Mouse (Mus musculus) myocyte (in vitro differentiated cells): ENCODE measurements around the gene Wfdc18. TPM values are rescaled to one million over a fixed set of nuclear protein-coding genes. Genes with fewer than 3 reads are reported as not detected.

ENCODE experiments used
- H3K27me3 ChIP-seq: one replicate; pipeline ENCODE4 v1.6.1; 2011; ENCODE audit not compliant: control insufficient read depth, insufficient read depth, insufficient read length
- H3K36me3 ChIP-seq: one replicate; pipeline ENCODE4 v1.6.1; 2011; ENCODE audit not compliant: control insufficient read depth, insufficient read depth
- H3K4me2 ChIP-seq: one replicate; pipeline ENCODE4 v1.6.1; 2011; ENCODE audit warnings: low read depth, control low read depth
- H3K4me3 ChIP-seq: one replicate; pipeline ENCODE4 v1.5.1; 2011; ENCODE audit warnings: mild to moderate bottlenecking, control low read depth, moderate library complexity
- H3K79me2 ChIP-seq: one replicate; pipeline ENCODE4 v1.6.1; 2011; ENCODE audit not compliant: control insufficient read depth, insufficient read depth
- H3ac ChIP-seq: one replicate; pipeline ENCODE4 v1.6.1; 2011; ENCODE audit not compliant: control insufficient read depth, insufficient read length
- CEBPB ChIP-seq: IDR thresholded peaks from 2 replicates; pipeline ENCODE4 v1.6.1; 2011; ENCODE audit warnings: mild to moderate bottlenecking, moderate library complexity; ENCODE audit not compliant: poor library complexity, insufficient read depth, severe bottlenecking
- E2F4 ChIP-seq: IDR thresholded peaks from one replicate; pipeline ENCODE4 v1.6.1; 2011; ENCODE audit warnings: mild to moderate bottlenecking, control low read depth, moderate library complexity; ENCODE audit not compliant: insufficient read depth
- MAX ChIP-seq: IDR thresholded peaks from one replicate; pipeline ENCODE4 v1.6.1; 2011; ENCODE audit warnings: low read depth, mild to moderate bottlenecking, control low read depth
- MYOD1 ChIP-seq, 3 experiments: IDR thresholded peaks; one replicate each; pipeline ENCODE4 v1.6.1; 2011; ENCODE audit warnings: control low read depth in 2 of 3, low read depth in 2 of 3, mild to moderate bottlenecking in 2 of 3, moderate library complexity in 1 of 3; ENCODE audit not compliant: insufficient read length in 2 of 3, control insufficient read depth in 1 of 3
- MYOG ChIP-seq, 3 experiments: IDR thresholded peaks; one replicate each; pipeline ENCODE4 v1.6.1; 2011; ENCODE audit warnings: control low read depth in 2 of 3, low read depth in 2 of 3, mild to moderate bottlenecking in 2 of 3; ENCODE audit not compliant: insufficient read length in 2 of 3, control insufficient read depth in 1 of 3, insufficient read depth in 1 of 3
- POLR2A ChIP-seq: IDR thresholded peaks from one replicate; pipeline ENCODE4 v1.6.1; 2011; ENCODE audit warnings: low read depth, mild to moderate bottlenecking, control low read depth, moderate library complexity; ENCODE audit not compliant: insufficient read length
- POLR2AphosphoS2 ChIP-seq: IDR thresholded peaks from one replicate; pipeline ENCODE4 v1.6.1; 2011; ENCODE audit warnings: low read depth, control low read depth; ENCODE audit not compliant: insufficient read length
- REST ChIP-seq: IDR thresholded peaks from one replicate; pipeline ENCODE4 v1.6.1; 2011; ENCODE audit warnings: mild to moderate bottlenecking, control low read depth, moderate library complexity; ENCODE audit not compliant: insufficient read depth, insufficient read length
- SRF ChIP-seq: IDR thresholded peaks from one replicate; pipeline ENCODE4 v1.6.1; 2011; ENCODE audit warnings: low read depth; ENCODE audit not compliant: control insufficient read depth, insufficient read length
- TCF12 ChIP-seq: IDR thresholded peaks from one replicate; pipeline ENCODE4 v1.6.1; 2011; ENCODE audit warnings: mild to moderate bottlenecking, control low read depth; ENCODE audit not compliant: poor library complexity, insufficient read depth, severe bottlenecking
- TCF3 ChIP-seq: IDR thresholded peaks from one replicate; pipeline ENCODE4 v1.6.1; 2011; ENCODE audit warnings: low read depth, control low read depth; ENCODE audit not compliant: insufficient read length
- USF1 ChIP-seq: IDR thresholded peaks from one replicate; pipeline ENCODE4 v1.6.1; 2011; ENCODE audit warnings: low read depth, mild to moderate bottlenecking, control low read depth, moderate library complexity
- polyA plus RNA-seq: library from polyadenylated mRNA; unstranded; fragments of >200 nt; fragmentation: generic; extraction: Trizol; gene quantifications from one replicate; pipeline ENCODE4 v1.2.1, GENCODE M21; 2012; ENCODE audit warnings: missing spikeins

The Wfdc18 gene
- polyA plus RNA-seq, 1 experiment, result not detected

- Histone ChIP-seq H3ac (no peak within 1 kb of the TSS), H3K4me3 (no peak within 1 kb of the TSS), H3K27me3 (peaks cover 56% of the 10 kb centered on the region), H3K4me2 (no peak within 1 kb of the TSS), H3K36me3 (no peaks in the 10 kb centered on the region), H3K79me2 (no peaks in the 10 kb centered on the region)
- no peak for TF ChIP-seq TCF12
- TF ChIP-seq POLR2A, result no peak
- no peak for TF ChIP-seq TCF3
- no peak for TF ChIP-seq REST
- TF ChIP-seq CEBPB, result no peak
- TF ChIP-seq MYOD1 (IDR thresholded peaks at IDR 0.05; ENCODE audit: control insufficient read depth in 1 of 3, insufficient read length in 2 of 3, low read depth in 2 of 3), result no peak
- no peak for TF ChIP-seq USF1
- TF ChIP-seq E2F4, result no peak
- no peak for TF ChIP-seq SRF
- no peak for TF ChIP-seq MYOG (IDR thresholded peaks at IDR 0.05; ENCODE audit: control insufficient read depth in 1 of 3, insufficient read depth in 1 of 3, insufficient read length in 2 of 3, low read depth in 2 of 3)
- no peak for TF ChIP-seq POLR2AphosphoS2
These were observed 37.9 kb downstream of the Wfdc18 start, which contains the start of gene Wfdc21 for GRCm38 (mm10) chr11:83746681-83747080. Wfdc21 (plus strand) TSS chr11:83746940.

- Histone ChIP-seq H3K27me3 (peaks cover 52% of the 10 kb centered on the region), H3K4me2 (no peak overlapping the region)
These were observed 38.8 kb downstream of the Wfdc18 start for GRCm38 (mm10) chr11:83747376-83748265.

GRCm38 (mm10) chr11:83753581-83754181 lies 44.9 kb downstream of the Wfdc18 start, which contains the start of gene Heatr6:
Heatr6 (plus strand) TSS chr11:83753696.
- H3ac ChIP-seq, result peak within 1 kb of the TSS; percentile 63
- peaks cover 19% of the 10 kb centered on the region for H3K79me2 ChIP-seq
- peak within 1 kb of the TSS; percentile 82 for H3K4me2 ChIP-seq
- TF ChIP-seq CEBPB, result no peak
- peak in 1 of 3 experiments; percentile 26 for TF ChIP-seq MYOD1 (IDR thresholded peaks at IDR 0.05; ENCODE audit: control insufficient read depth in 1 of 3, insufficient read length in 2 of 3, low read depth in 2 of 3)
- no peak for TF ChIP-seq TCF3
- peak in 1 of 3 experiments; percentile 37 for TF ChIP-seq MYOG (IDR thresholded peaks at IDR 0.05; ENCODE audit: control insufficient read depth in 1 of 3, insufficient read depth in 1 of 3, insufficient read length in 2 of 3, low read depth in 2 of 3)
- TF ChIP-seq SRF, result peak; percentile 22
- TF ChIP-seq POLR2A, result peak; percentile 56
- peak; percentile 82 for TF ChIP-seq POLR2AphosphoS2
- H3K4me3 ChIP-seq, result peak within 1 kb of the TSS; percentile 73
- H3K27me3 ChIP-seq, result no peaks in the 10 kb centered on the region
- peaks cover 23% of the 10 kb centered on the region for H3K36me3 ChIP-seq

More at GRCm38 (mm10) chr11:83747376-83748265, 38.8 kb downstream of the Wfdc18 start:
- Histone ChIP-seq H3ac (no peak overlapping the region), H3K36me3 (no peaks in the 10 kb centered on the region), H3K79me2 (no peaks in the 10 kb centered on the region), H3K4me3 (no peak overlapping the region)
- TF ChIP-seq POLR2AphosphoS2, result no peak
- TF ChIP-seq REST, result no peak
- TF ChIP-seq SRF, result no peak
- no peak for TF ChIP-seq MAX
- TF ChIP-seq USF1, result no peak

GRCm38 (mm10) chr11:83754227-83754626 lies 45.4 kb downstream of the Wfdc18 start:
- peak overlapping the region; percentile 63 for H3ac ChIP-seq
- peaks cover 28% of the 10 kb centered on the region for H3K36me3 ChIP-seq
- H3K4me3 ChIP-seq, result peak overlapping the region; percentile 73
- H3K27me3 ChIP-seq, result no peaks in the 10 kb centered on the region
- peaks cover 19% of the 10 kb centered on the region for H3K79me2 ChIP-seq
- TF ChIP-seq MAX (no peak), TCF3 (no peak), CEBPB (no peak), TCF12 (no peak), REST (no peak), MYOD1 (IDR thresholded peaks at IDR 0.05; ENCODE audit: control insufficient read depth in 1 of 3, insufficient read length in 2 of 3, low read depth in 2 of 3) (no peak), POLR2A (no peak), SRF (no peak), USF1 (no peak), MYOG (IDR thresholded peaks at IDR 0.05; ENCODE audit: control insufficient read depth in 1 of 3, insufficient read depth in 1 of 3, insufficient read length in 2 of 3, low read depth in 2 of 3) (no peak), E2F4 (no peak), POLR2AphosphoS2 (no peak)
- peak overlapping the region; percentile 66 for H3K4me2 ChIP-seq

Other genes starting within 250 kb of the Wfdc18 start
- gene Mmp28, start 245.9 kb upstream of the Wfdc18 start, polyA plus RNA-seq, result 10.2 TPM
- 74.2 TPM for gene Taf15, start 235.9 kb upstream of the Wfdc18 start, polyA plus RNA-seq
- 0.04 TPM for gene Heatr9, start 186.8 kb upstream of the Wfdc18 start, polyA plus RNA-seq
- 10.4 TPM for gene Ccl5, start 178.5 kb upstream of the Wfdc18 start, polyA plus RNA-seq
- gene Ccl9, start 130.4 kb upstream of the Wfdc18 start, polyA plus RNA-seq, result 8.2 TPM
- gene Ccl6, start 115.9 kb upstream of the Wfdc18 start, polyA plus RNA-seq, result 0.04 TPM
- gene Rpl9-ps1, start 63.4 kb upstream of the Wfdc18 start, polyA plus RNA-seq, result not detected
- gene Ccl3, start 59.7 kb upstream of the Wfdc18 start, polyA plus RNA-seq, result not detected
- gene Ccl4, start 46.4 kb upstream of the Wfdc18 start, polyA plus RNA-seq, result not detected
- not detected for gene Wfdc17, start 5.0 kb upstream of the Wfdc18 start, polyA plus RNA-seq
- gene Wfdc21, start 37.9 kb downstream of the Wfdc18 start, polyA plus RNA-seq, result not detected
- gene Heatr6, start 44.7 kb downstream of the Wfdc18 start, polyA plus RNA-seq, result 8.7 TPM
- not detected for gene Hnf1b, start 141.0 kb downstream of the Wfdc18 start, polyA plus RNA-seq
- gene Ddx52, start 233.0 kb downstream of the Wfdc18 start, polyA plus RNA-seq, result 12.1 TPM